Mouse (Mus musculus): Measurements from ENCODE around the gene Add3. TPM values are rescaled to one million over a fixed set of nuclear protein-coding genes. Genes with fewer than 3 reads are reported as not detected.
A peak's percentile ranks its signal among the peaks of the same experiment; 100 is the strongest.

Gene Add3
- polyA plus RNA-seq, 1 experiment from 2014 or later: 119 TPM

GRCm38 (mm10) chr19:53280254-53280653 lies 140.0 kb downstream of the Add3 start:
- TF ChIP-seq CTCF (IDR thresholded peaks at IDR 0.05; ENCODE audit: low read depth): no peak
- Histone ChIP-seq H3K9me3 (ENCODE audit: low read depth, low read length) (no peaks in the 10 kb centered on the region), H3K4me3 (ENCODE audit: low read depth, low read length) (no peak overlapping the region), H3K4me1 (ENCODE audit: insufficient read depth) (peaks cover 2% of the 10 kb centered on the region; the same call in 1 of the 2 replicates), H3K9ac (no peak overlapping the region), H3K36me3 (ENCODE audit: insufficient read depth) (no peaks in the 10 kb centered on the region), H3K4me2 (no peak overlapping the region), H3K27ac (ENCODE audit: low read depth) (no peak overlapping the region), H3K27me3 (ENCODE audit: insufficient read depth, low read length) (no peaks in the 10 kb centered on the region)
- ATAC-seq (ENCODE audit: insufficient read depth) (no peak), DNase-seq (no peak)
- 79% methylated on average over 8 of the region's 8 CpGs for WGBS

- ATAC-seq (ENCODE audit: insufficient read depth) (no peak), DNase-seq (no peak)
- Histone ChIP-seq H3K4me3 (ENCODE audit: low read depth, low read length) (no peak overlapping the region), H3K36me3 (ENCODE audit: insufficient read depth) (no peaks in the 10 kb centered on the region), H3K27ac (ENCODE audit: low read depth) (no peak overlapping the region), H3K4me1 (ENCODE audit: insufficient read depth) (peaks cover 2% of the 10 kb centered on the region; the same call in 1 of the 2 replicates), H3K9me3 (ENCODE audit: low read depth, low read length) (no peaks in the 10 kb centered on the region), H3K27me3 (ENCODE audit: insufficient read depth, low read length) (no peaks in the 10 kb centered on the region), H3K4me2 (no peak overlapping the region), H3K9ac (no peak overlapping the region)
- TF ChIP-seq CTCF (IDR thresholded peaks at IDR 0.05; ENCODE audit: low read depth): no peak
- WGBS: 68% methylated on average over 10 of the region's 10 CpGs
Observed at GRCm38 (mm10) chr19:53282571-53282970, 142.3 kb downstream of the Add3 start.

GRCm38 (mm10) chr19:53283742-53284141 lies 143.5 kb downstream of the Add3 start:
- Histone ChIP-seq H3K27ac (ENCODE audit: low read depth) (no peak overlapping the region), H3K4me3 (ENCODE audit: low read depth, low read length) (no peak overlapping the region), H3K27me3 (ENCODE audit: insufficient read depth, low read length) (no peaks in the 10 kb centered on the region), H3K9me3 (ENCODE audit: low read depth, low read length) (no peaks in the 10 kb centered on the region), H3K4me2 (no peak overlapping the region), H3K36me3 (ENCODE audit: insufficient read depth) (no peaks in the 10 kb centered on the region), H3K4me1 (ENCODE audit: insufficient read depth) (peaks cover 2% of the 10 kb centered on the region; the same call in 1 of the 2 replicates), H3K9ac (no peak overlapping the region)
- DNase-seq (no peak), ATAC-seq (ENCODE audit: insufficient read depth) (no peak)
- no peak for TF ChIP-seq CTCF (IDR thresholded peaks at IDR 0.05; ENCODE audit: low read depth)
- WGBS: 77% methylated on average over 7 of the region's 7 CpGs

GRCm38 (mm10) chr19:53284268-53285208 lies 144.3 kb downstream of the Add3 start:
- Histone ChIP-seq H3K27ac (ENCODE audit: low read depth) (0 out of 2 replicates have a peak overlapping the region, but pooled peaks have one; percentile 6), H3K27me3 (ENCODE audit: insufficient read depth, low read length) (no peaks in the 10 kb centered on the region), H3K4me3 (ENCODE audit: low read depth, low read length) (no peak overlapping the region), H3K9me3 (ENCODE audit: low read depth, low read length) (no peaks in the 10 kb centered on the region), H3K9ac (no peak overlapping the region), H3K4me1 (ENCODE audit: insufficient read depth) (peaks cover 2% of the 10 kb centered on the region; the same call in 1 of the 2 replicates), H3K36me3 (ENCODE audit: insufficient read depth) (no peaks in the 10 kb centered on the region), H3K4me2 (0 out of 2 replicates have a peak overlapping the region, but pooled peaks have one; percentile 15)
- peak; percentile 58; the same call in 1 of the 2 replicates for ATAC-seq (ENCODE audit: insufficient read depth)
- WGBS: 34% methylated on average over 20 of the region's 20 CpGs
- peak; percentile 58 for DNase-seq
- TF ChIP-seq CTCF (IDR thresholded peaks at IDR 0.05; ENCODE audit: low read depth): no peak

- Histone ChIP-seq H3K27ac (ENCODE audit: low read depth) (no peak overlapping the region), H3K4me3 (ENCODE audit: low read depth, low read length) (no peak overlapping the region), H3K27me3 (ENCODE audit: insufficient read depth, low read length) (no peaks in the 10 kb centered on the region), H3K36me3 (ENCODE audit: insufficient read depth) (no peaks in the 10 kb centered on the region), H3K9ac (no peak overlapping the region), H3K4me1 (ENCODE audit: insufficient read depth) (no peaks in the 10 kb centered on the region), H3K9me3 (ENCODE audit: low read depth, low read length) (no peaks in the 10 kb centered on the region), H3K4me2 (no peak overlapping the region)
- 63% methylated on average over 23 of the region's 23 CpGs for WGBS
- TF ChIP-seq CTCF (IDR thresholded peaks at IDR 0.05; ENCODE audit: low read depth): no peak
- no peak for DNase-seq
- ATAC-seq (ENCODE audit: insufficient read depth): no peak
Observed at GRCm38 (mm10) chr19:53296331-53297254, 156.3 kb downstream of the Add3 start.

Other genes with a start within 250 kb of the Add3 start
- 196 and 200 TPM in 2 replicates for gene Xpnpep1, start 100.2 kb upstream of the Add3 start, polyA plus RNA-seq (2014; fragmentation: Nextera tagmentation; extraction: Ambion mirVana)
- gene Mxi1, start 170.1 kb downstream of the Add3 start, polyA plus RNA-seq (2014; fragmentation: Nextera tagmentation; extraction: Ambion mirVana): 36.7 and 38.3 TPM in 2 replicates
- 4.8 and 5.8 TPM in 2 replicates for gene Gm10197, start 231.3 kb downstream of the Add3 start, polyA plus RNA-seq (2014; fragmentation: Nextera tagmentation; extraction: Ambion mirVana)

All from lung, embryonic 14.5 days (tissue).